Mouse (Mus musculus): ENCODE data around the gene Gpn1.

GRCm38 (mm10) chr5:31451878-31452561 lies 42.5 kb upstream of the Gpn1 start, which contains the start of gene Zfp512:
- TF ChIP-seq CTCF (IDR thresholded peaks at IDR 0.05; ENCODE audit: control insufficient read depth, insufficient read depth, insufficient read length) (no peak), USF1 (IDR thresholded peaks at IDR 0.05; ENCODE audit: low read depth) (peak; percentile 89), MYOD1 (IDR thresholded peaks at IDR 0.05; ENCODE audit: control insufficient read depth, insufficient read length, low read depth) (no peak), MAX (IDR thresholded peaks at IDR 0.05) (peak; percentile 52)
